Mouse (Mus musculus) fat pad, adult 2 months (tissue): ENCODE results near the gene Mroh3.

Experiments used
- DNase-seq: peaks from one replicate; pipeline ENCODE4 v3.0.0-alpha.2; 2011; ENCODE audit warnings: low read depth, low spot score; ENCODE audit errors: extremely low read depth

Gene Mroh3

GRCm38 (mm10) chr1:136159830-136160229 lies 52.8 kb downstream of the Mroh3 start:
- DNase-seq = no peak

- DNase-seq = no peak
Measured at GRCm38 (mm10) chr1:136156951-136157350, 55.7 kb downstream of the Mroh3 start.

DNA sequence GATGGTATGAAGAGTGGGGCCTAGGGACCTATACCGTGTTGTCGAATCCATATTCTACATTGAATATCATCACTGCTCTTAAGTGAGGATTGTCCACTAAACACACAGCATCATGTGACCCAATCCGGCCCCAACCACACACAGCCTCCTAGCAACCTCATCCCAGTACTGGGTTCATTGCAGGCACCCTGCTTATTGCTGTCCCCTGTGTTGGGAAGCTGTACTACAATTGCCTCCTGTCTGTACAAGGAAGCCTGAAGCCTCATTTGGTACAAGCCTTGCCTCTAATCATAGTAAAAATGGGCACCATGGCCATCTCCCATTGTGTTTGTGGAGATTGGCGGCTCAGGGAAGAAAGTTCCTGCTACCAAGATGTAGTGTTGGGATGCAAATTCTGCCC lies 56.3 kb downstream of the Mroh3 start:
- DNase-seq = no peak

DNA sequence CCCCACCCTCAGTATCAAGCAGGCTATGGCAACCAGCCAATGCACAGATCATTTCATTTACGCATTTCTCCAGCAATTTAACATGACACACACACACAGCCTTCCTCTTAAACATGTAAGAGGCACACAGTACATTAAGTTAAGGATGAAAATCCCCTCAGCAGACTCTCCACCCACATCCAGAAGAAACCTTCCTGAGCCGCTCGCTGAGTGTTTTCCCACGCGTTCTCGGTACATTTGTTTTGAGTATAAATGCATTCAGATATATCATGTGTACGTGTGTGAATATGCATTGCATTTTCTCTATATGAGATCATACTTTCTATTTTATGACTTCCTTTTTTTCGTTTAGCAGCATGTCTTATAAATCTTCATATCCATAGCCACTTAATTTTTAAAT lies 61.3 kb downstream of the Mroh3 start:
- no peak for DNase-seq

DNA sequence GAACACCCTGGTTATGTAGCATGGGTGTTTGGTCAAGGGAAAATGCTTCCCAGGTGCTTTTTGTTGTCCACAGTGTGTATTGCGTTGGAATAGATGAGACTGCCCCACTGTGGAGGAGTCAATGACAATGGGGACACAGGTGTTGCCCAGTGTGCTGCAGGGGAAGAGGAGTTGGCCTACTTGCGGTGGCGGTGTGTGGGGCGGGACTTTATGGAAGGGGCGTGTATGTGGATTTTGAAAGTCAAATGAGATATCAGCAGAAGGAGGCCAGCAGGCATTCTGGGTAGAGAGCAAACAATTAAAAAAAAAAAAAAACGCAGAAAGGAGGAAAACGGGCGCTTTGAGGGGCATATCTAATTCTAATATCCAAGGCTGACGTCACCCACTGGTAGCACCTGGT lies 62.9 kb downstream of the Mroh3 start:
- no peak for DNase-seq

DNA sequence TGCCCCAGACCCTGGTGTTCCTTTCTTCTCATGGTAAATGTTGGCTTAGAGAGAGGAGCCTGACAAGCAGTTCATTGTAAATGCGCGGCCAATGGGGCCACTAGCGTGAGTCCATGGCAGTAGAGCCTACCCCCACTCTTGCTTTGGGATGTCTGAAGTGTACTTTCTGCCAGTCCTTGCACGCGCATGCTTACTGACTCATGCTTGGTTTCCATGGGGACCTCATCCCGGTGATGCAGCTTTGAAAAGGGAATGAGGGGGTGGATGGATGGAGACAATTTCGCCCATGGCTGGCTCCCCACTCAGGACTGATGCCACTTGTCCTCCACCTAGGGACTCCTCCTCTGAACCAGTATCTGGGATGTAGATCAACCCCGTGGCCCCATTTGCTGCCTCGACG lies 69.1 kb downstream of the Mroh3 start:
- DNase-seq = no peak

DNA sequence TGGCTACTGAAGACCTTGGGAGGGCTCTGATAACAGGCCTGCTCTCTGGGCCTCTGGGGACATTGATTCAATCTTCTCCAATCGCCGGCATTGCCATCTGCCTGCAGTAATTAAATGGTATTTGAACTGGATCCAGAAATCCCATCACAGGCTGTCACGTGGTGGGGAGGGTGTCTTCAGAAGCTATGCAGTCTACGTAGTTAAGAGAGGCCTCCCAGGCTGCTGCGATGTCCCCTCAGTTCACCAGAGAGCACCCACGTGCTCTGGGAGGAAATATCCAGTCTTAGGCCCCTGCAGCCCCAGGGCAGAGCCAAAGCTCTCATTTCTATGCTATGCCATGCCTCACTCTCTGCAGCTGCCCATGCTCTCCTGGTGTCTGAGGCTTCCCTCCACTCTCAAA lies 70.3 kb downstream of the Mroh3 start:
- no peak for DNase-seq

GRCm38 (mm10) chr1:136141176-136141950 lies 71.3 kb downstream of the Mroh3 start:
- no peak for DNase-seq

DNA sequence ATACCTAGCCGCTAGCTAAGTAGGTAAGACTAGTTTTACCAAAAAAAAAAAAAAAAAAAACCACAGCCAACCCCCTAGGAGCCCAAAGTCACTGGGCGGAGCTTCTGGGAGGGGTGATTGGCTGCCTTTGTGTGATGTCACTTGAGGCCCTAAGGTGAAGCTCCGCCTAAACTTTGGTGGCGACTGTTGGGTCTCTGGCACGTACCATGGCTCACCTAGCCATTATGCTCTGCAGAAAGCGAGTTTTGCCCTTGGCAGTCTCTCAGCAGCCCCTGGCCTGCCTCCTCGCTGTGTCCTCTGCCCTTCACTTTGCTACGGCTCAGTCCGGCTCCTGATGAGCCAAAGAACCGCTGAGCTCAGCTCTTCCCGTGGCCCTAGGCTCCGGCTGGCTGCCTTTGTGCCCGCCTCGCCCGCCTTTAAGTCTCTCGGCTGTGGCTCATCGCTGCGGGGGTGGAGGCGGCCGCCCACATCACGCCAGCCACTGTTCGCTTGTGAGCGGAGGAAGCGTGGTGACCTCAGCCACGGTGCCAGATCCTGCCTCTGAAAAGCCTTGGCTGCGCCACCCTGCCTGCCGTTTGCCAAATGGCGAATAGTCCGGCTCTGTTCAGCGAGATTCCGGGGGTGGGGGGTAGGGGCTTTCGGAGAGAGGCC lies 72.5 kb downstream of the Mroh3 start:
- no peak for DNase-seq

- no peak for DNase-seq
Measured at GRCm38 (mm10) chr1:136138191-136138830, 74.3 kb downstream of the Mroh3 start.

GRCm38 (mm10) chr1:136137575-136137974 lies 75.1 kb downstream of the Mroh3 start:
- no peak for DNase-seq

GRCm38 (mm10) chr1:136137071-136137531 lies 75.5 kb downstream of the Mroh3 start:
- DNase-seq = no peak

GRCm38 (mm10) chr1:136136547-136136946 lies 76.1 kb downstream of the Mroh3 start:
- no peak for DNase-seq

DNA sequence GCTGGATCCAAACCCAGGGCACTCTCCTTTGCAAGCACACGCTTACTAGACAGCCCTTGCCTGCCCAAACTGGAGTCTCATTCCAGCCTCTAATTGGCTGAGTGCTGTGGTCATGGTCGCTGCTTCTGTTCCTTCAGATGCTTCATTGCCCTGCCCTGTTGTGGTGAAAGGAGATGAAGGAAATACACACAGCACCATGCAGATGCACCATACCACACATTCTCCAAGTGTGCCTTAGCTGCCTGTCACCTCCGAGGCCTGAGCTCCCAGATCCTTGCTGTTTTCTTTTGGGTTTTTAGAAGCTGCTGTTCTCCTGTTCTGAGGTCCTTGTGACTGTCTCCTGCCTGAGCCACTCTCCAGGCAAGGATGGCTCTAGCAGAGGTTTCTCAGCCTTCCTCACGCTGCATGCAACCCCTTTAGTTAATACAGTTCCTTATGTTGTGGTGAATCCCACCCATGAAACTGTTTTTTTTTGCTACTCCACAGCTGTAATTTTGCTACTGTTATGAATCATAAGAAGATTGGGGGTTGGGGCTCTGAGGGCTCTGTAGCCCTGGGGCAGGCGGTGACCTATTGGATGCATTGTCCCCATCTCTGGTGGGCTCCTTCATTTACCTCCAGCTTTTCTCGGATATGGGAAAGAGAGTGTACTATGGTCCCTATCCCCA lies 76.7 kb downstream of the Mroh3 start:
- no peak for DNase-seq

DNA sequence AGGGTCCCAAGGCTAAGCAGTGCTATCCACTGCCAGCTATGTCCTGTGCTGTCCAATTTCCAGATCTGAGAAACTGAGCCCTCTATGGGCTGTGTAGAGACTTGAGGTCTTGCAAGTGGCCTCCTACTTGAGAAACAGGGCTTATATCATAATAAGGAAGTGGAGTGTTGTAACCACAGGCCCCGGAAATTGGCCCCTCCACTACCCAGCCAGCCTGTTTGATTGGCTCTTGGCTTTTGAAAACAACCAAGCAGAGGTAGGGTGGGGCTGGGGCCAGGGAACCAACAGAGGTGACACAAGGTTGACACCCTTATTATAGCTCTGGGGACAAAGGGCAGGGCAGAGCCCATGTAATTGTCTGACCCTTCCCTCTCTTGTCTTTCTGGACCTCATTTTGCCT lies 77.6 kb downstream of the Mroh3 start:
- DNase-seq = no peak

- DNase-seq = no peak
Measured at GRCm38 (mm10) chr1:136134547-136134946, 78.1 kb downstream of the Mroh3 start.

DNA sequence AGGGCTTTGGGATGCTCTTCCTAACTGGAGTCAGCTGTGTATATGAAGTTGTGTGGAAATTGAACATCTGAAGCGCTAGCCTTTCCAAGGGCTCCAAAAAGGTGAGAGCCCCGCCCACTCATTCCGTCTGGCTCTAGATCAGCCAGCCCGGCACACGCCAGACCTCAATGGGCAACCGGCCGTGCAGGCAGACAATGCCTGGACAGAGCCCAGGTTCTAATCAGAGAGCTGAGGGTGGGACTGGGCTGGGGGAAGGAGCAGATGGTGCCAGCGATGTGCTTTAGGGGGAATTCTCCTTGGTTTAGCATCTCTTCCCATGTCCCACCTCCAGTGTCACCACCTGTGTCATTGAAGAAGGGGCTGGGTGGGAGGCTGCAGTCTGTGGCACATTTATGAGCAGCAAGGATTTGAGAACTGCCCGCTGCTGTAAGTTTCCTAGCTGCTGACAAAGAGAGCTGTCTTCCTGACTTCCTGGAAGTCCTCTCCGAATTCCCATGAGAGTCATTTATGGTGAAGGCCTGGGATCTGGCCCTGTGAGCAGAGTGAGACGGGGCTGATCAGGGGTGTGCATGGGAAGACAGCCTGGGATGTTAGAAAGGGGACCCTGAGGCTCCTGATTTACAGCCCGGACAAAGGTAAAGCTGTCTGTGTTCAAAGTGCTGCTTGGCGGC lies 78.9 kb downstream of the Mroh3 start:
- DNase-seq = no peak

DNA sequence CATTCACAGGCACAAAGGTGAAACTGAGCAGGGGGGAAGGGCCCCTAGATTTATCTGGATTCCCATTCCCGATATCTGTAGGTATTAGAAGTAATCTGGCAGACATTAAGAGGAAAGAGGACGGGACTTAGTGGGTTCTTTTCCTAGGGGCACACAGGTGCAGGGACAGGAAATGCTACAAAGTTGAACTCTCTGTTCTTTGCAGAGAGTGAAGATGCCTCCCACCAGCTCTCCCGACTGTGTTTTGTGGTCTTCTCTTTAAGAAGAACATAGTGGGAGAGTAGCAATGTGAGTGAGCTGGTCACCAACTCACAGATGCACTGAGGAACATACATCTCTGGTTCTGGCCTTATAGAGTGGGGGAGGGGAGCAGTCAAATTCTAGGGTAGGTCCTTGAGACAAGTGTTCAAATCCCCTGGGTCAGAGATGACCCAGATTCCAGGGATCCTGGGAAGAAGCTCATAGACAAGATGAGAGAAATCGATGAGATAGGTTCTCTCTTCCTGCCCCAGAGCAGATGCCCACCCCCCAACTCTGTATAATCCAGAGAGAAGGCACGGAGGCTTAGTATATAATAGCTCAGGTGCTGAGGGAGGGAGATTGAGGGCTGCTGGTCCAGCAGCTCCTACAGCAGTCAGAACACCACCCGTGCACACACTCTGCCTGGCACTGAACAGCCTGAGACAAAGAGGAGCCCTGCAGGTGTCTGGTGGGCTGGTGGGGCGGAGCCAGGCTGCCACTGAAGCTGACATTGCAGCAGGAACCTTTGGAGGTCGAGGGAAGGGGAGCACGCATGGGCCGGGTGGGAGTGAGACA lies 80.0 kb downstream of the Mroh3 start:
- DNase-seq = no peak
